Mouse (Mus musculus): ENCODE measurements at regions not wholly inside any gene's neighbourhood (a gene's known extent, or its start where the extent isn't known, plus 50 kb on each side); places are given as distances from the start of the nearest gene placed in this dataset.

DNA sequence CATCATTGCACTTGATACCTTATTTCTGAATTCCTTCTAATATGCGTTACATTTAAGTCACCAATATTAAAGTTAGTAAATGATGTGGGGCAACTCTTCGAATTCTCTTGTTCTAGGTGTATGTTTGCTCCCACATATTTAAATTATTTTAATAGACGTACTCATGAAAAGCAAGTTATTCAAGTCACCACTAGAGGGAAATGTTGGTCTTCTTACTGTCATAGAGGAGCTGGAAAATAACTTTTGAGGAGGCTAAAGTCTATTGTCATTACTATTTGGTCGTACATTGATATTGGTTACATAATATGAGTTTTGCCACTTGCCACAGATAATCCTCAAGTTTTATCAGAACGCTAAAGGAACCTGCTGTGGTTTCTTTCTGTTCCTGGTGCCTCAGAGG lies 582.9 kb downstream of the Rab28 start:
- TF ChIP-seq CTCF (IDR thresholded peaks at IDR 0.05; ENCODE audit: low read depth) (peak; percentile 84), EP300 (optimal IDR thresholded peaks at IDR 0.05) (no peak)

Measured in stomach, postnatal 0 days (tissue).